Mouse (Mus musculus) retina, postnatal 1 day (tissue): ENCODE results near the gene Actr5.

Source experiments
- DNase-seq: peaks from one replicate; pipeline ENCODE4 v3.0.0-alpha.2; 2012

Actr5 gene

DNA sequence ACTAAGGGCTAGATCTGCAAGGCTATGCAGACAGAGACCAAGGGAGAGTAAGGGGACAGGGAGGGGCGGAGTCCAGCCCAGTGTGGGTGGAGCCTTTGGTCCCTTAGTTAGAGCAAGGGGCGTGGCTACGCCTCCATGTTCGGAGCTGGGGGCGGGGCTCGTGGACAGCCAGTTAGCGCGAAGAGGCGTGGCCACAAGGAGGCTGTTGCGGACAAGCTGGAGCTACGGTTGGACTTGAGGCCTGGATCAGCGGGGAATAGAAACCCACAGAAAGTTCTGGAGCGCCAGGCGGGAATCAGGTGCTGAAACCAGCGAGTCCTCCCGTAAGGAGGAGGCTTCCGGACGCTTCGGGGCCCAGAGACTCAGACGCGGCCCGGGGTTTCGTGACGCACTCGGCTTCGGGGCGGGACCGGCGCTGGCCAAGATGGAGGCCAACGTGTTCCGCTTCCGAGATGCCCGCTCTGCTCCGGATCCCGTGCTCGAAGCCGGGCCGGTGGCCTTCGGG lies at the start of gene Actr5:
Gene Actr5 (plus strand): TSS at position 171 of the 505 bp plus-strand sequence.
- DNase-seq, result peak; percentile 97

DNA sequence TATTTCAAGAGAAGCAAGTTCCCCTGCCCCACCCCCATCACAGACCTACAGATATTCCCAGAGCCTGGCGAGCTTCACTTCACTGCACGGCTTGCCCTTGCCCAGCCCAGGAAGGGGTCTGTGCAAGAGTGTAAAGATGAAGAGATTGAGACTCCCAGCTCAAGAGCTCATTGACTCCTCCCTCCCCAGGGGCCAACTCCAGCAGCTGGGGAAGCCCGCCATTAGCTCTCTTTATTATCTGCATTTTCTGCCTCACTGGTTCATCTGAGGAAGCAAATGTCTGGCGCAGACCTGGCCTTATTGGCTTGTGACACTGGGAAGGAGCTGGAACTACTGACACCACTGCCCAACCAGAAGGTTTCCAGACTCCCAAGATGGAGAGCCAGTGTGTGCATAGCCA lies 44.7 kb upstream of the Actr5 start:
- DNase-seq, result peak; percentile 66

DNA sequence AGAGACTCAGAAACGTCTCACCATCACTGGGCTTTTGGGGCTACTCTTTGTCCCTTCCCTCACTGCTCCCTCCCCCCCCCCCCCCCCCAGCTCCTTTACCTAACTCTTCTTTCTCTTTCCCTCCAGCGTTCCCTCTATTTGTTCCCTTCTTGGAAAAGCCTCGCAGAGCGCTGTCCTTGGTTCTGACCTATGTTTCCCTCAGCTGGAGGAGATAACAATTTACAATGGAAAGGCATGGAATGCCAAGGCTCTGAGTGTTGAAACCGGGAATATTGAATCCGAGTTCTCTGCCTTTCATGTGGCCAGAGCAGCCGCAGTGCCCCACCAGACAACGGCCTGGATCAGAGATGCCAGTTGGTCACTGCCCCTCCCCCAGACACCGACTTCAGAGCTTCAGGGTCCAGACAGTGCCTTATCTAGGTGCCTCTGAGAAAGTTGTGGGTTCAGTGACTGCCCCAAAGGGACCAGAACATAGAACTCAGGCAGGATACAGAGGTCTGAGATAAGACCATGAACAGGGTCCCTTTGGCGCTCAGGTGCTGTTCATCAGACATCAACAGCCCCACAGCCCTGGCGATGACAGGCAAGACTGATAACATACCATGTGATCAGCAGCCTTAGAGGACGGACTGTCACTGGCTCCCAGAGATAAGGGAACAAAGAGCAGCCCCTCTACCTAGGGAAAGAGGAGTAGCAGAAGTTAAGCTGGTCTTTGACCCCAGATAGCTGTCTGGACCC lies 39.9 kb upstream of the Actr5 start:
- peak; percentile 73 for DNase-seq

DNA sequence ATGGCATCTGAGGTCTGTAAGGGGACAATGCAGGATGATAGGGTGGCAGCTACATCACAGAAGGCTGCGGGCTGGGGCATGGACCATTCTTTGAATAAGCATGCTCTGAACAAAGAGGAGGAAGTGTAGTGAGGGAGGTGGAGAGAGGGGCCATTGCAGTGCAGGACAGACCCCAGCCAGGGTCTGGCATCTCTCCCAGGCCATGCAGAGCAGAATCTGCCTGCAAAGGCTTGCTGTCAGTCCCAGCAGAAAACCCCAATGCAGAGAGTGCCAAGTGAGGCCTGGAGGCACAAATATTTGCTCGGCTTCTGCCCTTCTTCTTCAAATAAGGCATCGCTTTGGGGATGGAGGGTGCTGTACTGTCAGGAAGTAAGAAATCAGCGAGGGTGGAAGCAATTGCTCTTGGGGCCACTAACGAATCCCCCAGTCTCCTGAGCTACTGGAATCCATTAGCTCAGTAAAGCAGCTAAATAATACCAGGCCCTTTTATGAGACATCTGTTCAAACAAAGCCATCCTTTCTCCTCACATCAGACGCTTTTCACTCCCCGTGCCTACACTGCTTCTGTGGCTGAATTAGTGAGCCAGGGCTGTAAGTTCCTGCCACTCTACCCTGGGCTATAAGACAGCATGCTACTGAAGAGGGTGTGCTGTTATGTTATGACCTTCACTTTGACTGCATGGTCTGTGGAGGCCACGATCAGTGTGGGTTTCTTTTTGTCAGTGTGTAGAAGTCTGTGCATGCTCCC lies 36.0 kb upstream of the Actr5 start:
- no peak for DNase-seq

DNA sequence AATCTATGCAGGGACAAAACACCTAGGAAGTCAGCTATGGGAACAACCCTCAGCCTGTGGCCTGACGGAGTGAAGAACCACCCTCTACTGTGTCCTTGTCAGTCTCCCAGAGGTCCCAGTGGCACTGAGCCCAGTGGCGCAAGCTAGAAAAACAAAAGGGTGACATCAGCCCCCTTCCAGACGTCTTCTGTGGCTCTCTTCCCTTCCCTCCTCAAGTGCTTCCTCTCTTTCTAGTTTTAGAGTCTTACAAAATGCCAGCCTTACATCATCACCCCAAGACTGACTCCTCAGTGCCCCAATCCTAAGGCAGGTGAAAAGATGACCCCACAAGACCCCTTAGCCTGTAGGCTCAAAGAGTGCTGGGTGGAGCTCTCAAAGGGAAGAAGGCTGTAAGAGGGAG lies 34.2 kb upstream of the Actr5 start:
- no peak for DNase-seq

DNA sequence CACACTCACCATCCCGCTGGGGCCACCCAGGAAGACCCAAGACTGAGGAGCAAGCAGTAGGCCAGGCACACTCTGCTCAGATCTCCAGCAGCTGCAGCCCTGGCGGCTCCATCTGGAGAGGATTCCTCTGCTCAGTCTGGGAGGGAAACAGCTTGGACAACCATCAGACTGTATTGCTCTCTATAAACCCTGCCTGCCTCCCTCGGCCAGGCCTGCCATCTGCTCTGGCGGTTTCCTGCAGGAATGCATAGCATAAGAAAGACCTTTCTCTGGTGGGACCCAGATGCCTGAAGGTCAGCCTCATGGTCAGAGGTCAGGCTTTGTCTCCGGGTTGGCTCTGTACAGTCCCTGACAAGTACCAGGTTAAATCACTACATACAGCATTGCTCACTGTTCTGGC lies 33.4 kb upstream of the Actr5 start:
- peak; percentile 75 for DNase-seq

DNA sequence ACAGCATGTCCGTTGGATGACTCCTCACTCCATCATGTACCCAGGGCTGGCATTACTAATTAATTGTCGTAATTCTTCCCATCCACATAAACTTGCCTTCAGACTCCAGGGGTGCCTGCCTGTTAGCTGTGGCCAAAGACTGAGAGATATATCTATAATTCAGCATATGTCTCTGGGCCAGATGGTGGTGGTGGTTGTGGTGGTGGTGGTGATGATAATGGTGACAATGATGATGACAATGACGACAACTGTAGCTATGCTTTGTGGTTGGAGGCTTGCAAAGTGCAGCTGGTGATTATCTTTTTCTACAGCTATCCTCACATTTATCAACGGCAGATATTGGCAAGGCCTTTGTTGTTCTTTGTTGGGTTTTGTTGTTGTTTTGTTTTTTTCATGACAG lies 31.3 kb upstream of the Actr5 start:
- no peak for DNase-seq

DNA sequence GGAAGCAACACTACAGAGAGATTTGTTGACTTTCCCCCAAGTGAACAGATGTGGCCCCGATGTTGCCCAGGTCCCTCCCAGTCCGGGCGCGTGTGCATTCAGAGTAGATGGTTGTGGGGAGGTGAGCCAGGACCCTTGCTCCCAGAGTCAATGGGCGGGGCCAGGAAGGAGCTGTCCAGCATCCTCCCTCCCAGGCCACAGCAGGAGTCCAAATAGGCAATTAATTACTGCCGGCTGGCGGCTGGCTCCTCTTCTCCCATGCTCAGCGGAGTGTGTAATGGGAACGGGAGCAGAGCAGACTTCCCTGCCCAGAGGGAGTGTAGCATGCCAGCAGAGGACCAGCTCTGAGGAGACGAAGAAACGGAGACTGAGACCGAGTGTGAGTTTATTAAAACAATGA lies 29.6 kb upstream of the Actr5 start:
- peak; percentile 95 for DNase-seq

DNA sequence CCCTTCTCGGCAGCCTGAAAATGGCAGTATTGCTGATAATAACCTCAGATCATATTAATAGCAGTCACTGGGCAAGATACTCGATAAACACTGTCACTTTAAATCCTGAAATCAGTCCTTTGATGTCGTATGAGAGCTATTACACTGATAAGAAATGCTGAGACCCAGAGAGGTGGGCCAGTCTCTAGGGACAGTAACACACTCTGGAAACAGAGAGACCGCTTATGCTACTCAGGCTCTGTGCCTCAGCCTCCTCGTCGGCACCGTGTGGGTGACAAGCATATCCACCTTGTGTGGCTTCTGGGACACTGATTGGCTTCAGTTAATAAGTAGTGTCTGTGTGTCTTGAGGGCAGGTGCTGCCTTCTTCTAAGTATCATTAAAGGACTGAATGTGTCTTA lies 29.1 kb upstream of the Actr5 start:
- no peak for DNase-seq

DNA sequence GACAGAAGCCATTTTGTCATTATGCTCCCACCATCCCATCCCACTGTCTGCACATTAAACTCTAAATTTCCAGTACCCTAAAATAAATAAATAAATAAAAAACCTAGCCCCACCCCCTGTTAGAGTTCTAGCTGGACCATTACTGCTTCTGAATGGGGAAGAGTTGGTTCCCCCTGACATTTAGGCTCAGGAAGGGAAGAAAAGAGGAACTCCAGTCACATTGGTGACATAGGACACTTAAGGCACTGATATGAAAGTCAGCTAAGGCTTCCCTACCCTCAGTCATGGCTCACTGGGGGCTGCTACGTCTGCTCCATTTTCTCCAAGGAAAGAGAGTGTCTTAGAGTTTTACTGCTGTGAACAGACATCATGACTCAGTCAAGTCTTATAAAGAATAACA lies 27.9 kb upstream of the Actr5 start:
- DNase-seq, result no peak

DNA sequence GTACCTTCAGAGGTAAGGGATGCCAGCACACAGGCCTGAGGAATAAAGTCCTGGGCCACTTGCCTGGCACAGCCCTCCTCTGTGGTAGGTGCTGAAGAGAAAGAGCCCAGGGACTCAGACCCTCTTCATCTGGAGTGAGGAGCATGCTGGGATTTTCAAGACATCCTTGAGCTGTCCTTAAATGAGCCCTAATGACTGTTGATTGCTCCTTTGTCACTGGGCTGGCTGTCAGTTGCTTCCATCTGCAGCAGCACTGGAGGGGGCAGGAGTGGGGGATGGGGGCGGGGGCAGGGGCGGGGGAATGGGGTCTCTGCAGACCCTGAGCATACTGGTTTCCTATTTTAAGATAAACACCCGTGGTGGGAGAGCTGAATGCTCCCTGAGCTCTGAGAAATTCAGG lies 24.2 kb upstream of the Actr5 start:
- no peak for DNase-seq

DNA sequence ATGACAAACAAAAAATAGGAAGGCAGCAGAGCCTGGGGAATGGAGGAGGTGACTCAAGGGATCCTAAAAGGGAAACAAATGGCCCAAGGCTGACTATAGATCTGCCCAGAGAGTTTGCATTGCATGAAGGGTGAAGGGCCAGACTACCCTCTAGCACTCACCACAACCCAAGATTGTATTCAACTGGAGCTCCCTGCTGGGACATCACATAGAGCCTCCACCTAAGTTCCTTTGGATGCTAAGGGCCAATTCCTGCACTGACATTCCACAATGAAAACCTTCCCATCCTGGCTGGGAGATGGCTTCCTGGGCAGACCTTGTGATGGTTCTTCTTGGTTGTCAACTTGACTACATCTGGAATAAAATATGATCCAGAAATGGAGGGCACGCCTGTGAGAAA lies 23.4 kb upstream of the Actr5 start:
- no peak for DNase-seq

DNA sequence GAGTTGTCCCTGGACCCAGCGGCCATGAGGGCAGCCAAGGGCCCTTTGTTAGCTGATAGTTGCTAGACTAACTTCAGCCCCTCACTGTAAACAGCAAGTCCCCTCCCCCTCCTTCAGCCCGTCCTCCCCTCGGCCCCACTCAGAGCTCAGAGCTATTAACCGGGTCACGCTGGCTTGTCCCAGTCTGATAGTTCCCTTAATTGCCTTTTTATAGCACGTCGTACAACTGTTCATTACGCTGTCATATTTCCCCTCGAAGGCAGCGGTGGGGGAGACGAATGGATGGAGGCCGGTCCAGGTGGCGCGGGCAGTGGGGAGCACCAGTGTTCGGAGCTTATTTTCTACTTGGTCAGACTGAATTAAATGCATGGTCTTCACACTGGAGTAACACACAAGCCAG lies 22.0 kb upstream of the Actr5 start:
- peak; percentile 80 for DNase-seq

DNA sequence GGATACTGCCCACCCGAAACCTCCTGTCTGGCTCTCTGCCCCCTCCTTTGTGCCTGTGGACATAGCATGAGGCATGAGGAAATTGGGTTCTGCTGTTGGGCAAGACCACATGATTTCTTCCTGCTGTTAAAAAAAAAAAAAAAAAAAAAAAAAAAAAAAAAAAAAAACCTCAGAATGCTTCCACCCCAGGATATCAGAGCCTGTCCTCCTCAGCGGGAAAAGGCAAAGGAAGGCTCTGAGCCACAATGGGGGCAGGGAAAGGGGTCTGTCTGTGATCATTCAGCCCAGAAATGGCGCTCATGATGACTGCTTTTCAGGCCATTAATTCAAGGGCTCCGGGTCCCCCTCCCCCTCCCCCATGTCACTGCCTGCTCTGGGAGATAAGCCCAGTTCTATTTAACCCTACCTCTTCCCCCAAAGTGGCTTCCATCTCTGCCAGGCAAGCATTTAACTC lies 18.1 kb upstream of the Actr5 start:
- peak; percentile 80 for DNase-seq

DNA sequence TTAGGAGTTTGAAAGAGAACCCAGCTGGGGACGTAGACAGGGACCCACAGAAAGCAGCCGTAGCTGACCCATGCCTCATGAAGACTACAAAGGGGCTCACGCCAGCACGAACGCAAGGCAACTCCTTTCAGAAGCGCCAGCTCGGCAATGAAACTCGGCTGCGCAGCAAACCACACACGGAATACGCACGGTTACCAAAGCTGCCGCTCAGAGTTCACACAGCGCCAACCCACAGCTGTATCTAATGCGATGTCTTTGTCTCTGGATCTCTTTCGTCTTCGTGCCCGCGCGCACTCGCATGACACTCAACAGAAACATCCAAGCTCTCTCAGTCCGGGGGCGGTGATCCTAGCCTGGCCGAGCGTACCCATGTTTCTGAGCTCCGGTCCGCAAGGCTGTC lies 15.0 kb upstream of the Actr5 start:
- DNase-seq, result peak; percentile 51

DNA sequence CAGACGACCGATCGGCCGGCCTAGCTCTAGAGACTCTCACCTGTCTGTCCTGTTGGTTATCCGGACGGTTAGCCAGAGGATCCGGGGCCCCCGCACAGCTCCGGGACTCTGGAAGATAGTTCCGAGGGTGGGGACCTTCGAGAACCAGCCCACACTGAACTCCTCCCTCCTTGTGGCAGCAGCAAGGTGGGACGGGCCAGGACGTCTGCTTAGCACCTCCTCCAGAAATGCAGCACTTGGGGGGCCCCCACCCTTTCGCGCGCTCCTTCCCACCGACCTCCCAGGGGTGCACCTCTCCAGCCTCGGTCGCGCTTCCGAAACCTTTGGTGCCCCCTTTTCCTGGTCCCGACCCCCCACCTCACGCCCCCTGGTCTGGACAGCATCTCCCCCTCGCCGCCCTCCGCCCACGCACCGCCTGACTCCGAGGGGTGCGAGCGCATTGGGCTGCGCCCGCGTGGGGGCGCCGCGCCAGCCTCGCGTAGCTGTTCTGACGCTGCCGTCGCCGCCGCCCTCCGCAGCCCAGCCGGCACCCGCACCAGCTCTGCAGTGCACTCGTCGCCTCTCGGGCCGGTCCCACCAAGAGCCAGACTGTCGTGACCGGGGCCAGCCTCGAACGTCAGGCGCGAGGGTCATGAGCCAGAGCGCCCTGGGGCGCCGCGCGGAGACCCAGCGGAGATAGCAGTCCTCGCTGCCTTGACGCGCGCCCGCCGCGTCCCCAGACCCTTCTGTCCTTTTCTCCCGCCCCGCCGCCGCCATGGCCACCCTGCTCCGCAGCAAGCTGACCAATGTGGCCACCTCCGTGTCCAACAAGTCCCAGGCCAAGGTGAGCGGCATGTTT lies 14.0 kb upstream of the Actr5 start, which contains the start of gene Slc32a1:
Gene Slc32a1 (plus strand): TSS at position 280 of the 838 bp plus-strand sequence.
- DNase-seq, result peak; percentile 58

DNA sequence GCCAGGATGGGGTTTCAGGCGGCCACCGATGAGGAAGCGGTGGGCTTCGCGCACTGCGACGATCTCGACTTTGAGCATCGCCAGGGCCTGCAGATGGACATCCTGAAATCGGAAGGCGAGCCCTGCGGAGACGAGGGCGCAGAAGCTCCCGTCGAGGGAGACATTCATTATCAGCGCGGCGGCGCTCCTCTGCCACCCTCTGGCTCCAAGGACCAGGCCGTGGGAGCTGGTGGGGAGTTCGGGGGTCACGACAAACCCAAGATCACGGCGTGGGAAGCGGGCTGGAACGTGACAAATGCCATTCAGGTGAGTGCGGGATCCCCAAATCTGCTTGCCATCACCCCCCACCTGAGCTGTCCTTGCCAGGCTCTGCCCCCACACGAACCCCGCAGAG lies 13.4 kb upstream of the Actr5 start:
- peak; percentile 23 for DNase-seq

DNA sequence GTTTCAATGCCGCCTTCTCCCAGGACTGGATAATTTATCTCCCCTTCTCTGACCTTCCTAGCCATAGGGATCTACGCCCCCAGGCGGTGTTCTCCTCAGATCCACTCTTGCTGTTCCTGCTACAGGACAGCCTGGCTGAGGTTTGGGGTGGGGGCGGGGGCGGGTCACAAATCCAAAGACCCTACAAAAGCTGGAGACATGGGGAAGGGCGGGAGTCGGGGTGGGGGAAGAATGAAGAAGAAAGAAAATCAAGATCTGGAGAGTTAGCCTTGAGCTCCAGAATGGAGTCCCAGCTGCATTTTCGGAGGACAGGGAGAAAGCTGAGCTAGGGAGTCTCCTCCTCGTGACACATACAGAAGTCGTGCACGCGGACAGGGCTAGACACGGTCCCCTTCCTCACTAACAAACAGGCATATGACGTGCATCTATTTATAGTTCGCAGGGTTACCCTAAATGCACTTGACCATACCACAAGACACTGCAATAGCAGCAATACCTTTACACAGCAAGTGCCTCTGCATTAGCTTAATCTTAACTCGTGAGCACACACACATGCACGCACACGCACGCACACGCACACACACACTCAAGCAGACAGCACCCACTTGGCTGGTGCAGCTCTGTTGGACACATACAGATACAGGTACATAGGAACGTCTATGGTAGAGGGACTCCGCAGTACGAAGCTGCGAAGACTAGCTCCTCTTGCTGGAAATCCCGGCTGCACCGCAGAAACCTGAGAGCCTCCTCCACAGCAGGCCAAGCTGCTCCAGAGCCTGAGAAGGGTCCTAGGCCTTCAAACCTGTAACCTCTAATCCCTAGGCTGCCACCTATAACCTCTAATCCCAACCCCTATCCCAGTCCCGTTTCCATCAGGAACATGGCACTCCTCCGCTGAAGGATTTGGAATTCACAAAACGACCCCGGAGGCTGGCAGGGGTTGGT lies 12.7 kb upstream of the Actr5 start:
- peak; percentile 43 for DNase-seq

DNA sequence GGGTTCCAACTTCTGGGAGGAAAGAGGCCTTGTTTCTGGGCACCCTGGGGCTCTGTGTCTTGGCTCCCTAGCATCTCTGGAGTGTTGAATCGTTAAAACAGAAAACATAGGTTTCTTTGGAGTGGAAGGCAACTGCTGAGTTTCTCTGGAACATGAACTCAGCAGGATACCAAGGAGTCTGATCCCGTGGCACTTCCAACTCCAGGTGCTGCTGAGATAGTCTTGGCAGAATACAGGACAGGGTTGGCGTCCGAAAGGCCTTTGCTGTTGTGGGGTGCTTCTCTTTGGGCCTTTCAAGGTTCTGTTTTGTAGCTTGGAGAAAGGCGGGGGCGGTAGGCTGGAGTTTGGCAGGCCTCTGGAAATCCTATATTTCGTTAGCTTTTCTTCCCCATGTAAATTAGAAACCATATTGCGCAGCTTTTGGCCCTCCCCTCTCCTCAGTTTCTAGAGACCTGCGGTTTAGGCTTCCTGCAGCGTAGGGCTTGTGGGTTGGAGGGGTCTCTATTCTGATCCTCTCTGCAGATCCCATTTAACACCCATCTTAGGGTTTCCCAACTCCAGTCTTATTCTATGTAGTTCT lies 11.9 kb upstream of the Actr5 start:
- DNase-seq, result peak; percentile 74

DNA sequence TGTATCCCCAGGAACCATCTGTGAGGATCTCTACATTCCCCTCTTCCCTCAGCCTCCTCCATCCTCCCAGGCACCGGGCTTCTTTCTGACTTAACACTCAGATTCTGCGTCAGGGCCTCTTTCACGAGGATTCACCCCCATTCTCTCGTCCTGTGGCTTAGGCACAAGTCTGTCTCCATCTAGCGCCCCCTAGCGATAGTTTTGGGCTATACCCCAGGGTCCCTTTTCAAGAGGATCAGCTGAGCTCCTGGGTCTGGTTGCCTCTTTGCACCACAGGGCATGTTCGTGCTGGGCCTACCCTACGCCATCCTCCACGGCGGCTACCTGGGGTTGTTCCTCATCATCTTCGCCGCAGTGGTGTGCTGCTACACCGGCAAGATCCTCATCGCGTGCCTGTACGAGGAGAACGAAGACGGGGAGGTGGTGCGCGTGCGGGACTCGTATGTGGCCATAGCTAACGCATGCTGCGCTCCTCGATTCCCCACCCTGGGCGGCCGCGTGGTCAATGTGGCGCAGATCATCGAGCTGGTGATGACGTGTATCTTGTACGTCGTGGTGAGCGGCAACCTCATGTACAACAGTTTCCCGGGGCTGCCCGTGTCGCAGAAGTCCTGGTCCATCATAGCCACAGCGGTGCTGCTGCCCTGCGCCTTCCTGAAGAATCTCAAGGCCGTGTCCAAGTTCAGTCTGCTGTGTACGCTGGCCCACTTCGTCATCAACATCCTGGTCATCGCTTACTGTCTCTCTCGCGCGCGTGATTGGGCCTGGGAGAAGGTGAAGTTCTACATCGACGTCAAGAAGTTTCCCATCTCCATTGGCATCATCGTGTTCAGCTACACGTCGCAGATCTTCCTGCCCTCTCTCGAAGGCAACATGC lies 10.9 kb upstream of the Actr5 start:
- peak; percentile 91 for DNase-seq
